Mouse (Mus musculus) neural tube, embryonic 11.5 days (tissue): ENCODE data around the gene Acat1. TPM values are rescaled to one million over a fixed set of nuclear protein-coding genes. Genes with fewer than 3 reads are reported as not detected.

Experiments
- ATAC-seq: fragments of 200-750 bp; cut with Nextera tagmentation; 2 replicates; pipeline ENCODE4 v1.8.0; 2017; ENCODE audit warnings: moderate number of reproducible peaks, mild to moderate bottlenecking, moderate TSS enrichment, moderate library complexity; ENCODE audit not compliant: insufficient read depth, low FRiP score, low TSS enrichment
- DNase-seq: peaks from one replicate; pipeline ENCODE4 v3.0.0-alpha.2; 2015; ENCODE audit warnings: low spot score
- H3K27ac ChIP-seq: fragments of 300-500 bp; sonication (generic); 2 replicates; pipeline ENCODE4 v1.5.1; 2014; ENCODE audit warnings: low read depth, mild to moderate bottlenecking, low read length
- H3K27me3 ChIP-seq: fragments of 300-500 bp; sonication (generic); 2 replicates; pipeline ENCODE4 v1.6.1; 2014; ENCODE audit warnings: mild to moderate bottlenecking, low read length, mixed read lengths; ENCODE audit not compliant: control insufficient read depth, insufficient read depth
- H3K36me3 ChIP-seq: fragments of 300-500 bp; sonication (generic); 2 replicates; pipeline ENCODE4 v1.6.1; 2014; ENCODE audit warnings: mild to moderate bottlenecking, low read length, moderate library complexity, mixed read lengths; ENCODE audit not compliant: control insufficient read depth, insufficient read depth
- H3K4me1 ChIP-seq: fragments of 300-500 bp; sonication (generic); 2 replicates; pipeline ENCODE4 v1.6.1; 2014; ENCODE audit warnings: low read length, mixed read lengths; ENCODE audit not compliant: control insufficient read depth, insufficient read depth
- H3K4me2 ChIP-seq: fragments of 300-500 bp; sonication (generic); 2 replicates; pipeline ENCODE4 v1.6.1; 2014; ENCODE audit warnings: low read depth, mild to moderate bottlenecking, moderate library complexity
- H3K4me3 ChIP-seq: fragments of 300-500 bp; sonication (generic); 2 replicates; pipeline ENCODE4 v1.5.1; 2014; ENCODE audit warnings: low read depth, low read length
- H3K9ac ChIP-seq: fragments of 300-500 bp; sonication (generic); 2 replicates; pipeline ENCODE4 v1.6.1; 2014; ENCODE audit warnings: mild to moderate bottlenecking, low read length
- H3K9me3 ChIP-seq: fragments of 300-500 bp; sonication (generic); 2 replicates; pipeline ENCODE4 v1.6.1; 2016; ENCODE audit warnings: low read length; ENCODE audit not compliant: control insufficient read depth
- WGBS: fragments of 180-500 bp; shearing (Covaris S2); extraction: QIAGEN DNeasy Blood & Tissue Kit; methylation state at CpG from one replicate; pipeline ENCODE4 v1.1.7; 2014; 5-methylcytosine and 5-hydroxymethylcytosine counted together
- polyA plus RNA-seq: library from polyadenylated mRNA; unstranded; fragments of >200 nt; fragmentation: Nextera tagmentation; extraction: Ambion mirVana; gene quantifications from 2 replicates; pipeline ENCODE4 v1.2.1, GENCODE M21; 2014

Acat1 gene
- polyA plus RNA-seq, result 60.0 and 68.1 TPM in 2 replicates

GRCm38 (mm10) chr9:53609968-53610781 lies at the start of gene Acat1:
Acat1 (minus strand) TSS chr9:53610382.
- no peaks in the 10 kb centered on the region for H3K9me3 ChIP-seq
- H3K4me1 ChIP-seq, result no peaks in the 10 kb centered on the region
- H3K4me2 ChIP-seq, result peak within 1 kb of the TSS; percentile 85
- H3K36me3 ChIP-seq, result no peaks in the 10 kb centered on the region
- H3K9ac ChIP-seq, result peak within 1 kb of the TSS; percentile 70
- H3K27ac ChIP-seq, result no peak within 1 kb of the TSS
- H3K4me3 ChIP-seq, result peak within 1 kb of the TSS; percentile 54
- no peaks in the 10 kb centered on the region for H3K27me3 ChIP-seq
- 6% methylated on average over 51 of the region's 52 CpGs for WGBS
- DNase-seq, result peak; percentile 91
- peak; percentile 99 for ATAC-seq

- H3K27me3 ChIP-seq, result no peaks in the 10 kb centered on the region
- ATAC-seq (no peak), DNase-seq (no peak)
- H3K9me3 ChIP-seq, result no peaks in the 10 kb centered on the region
- H3K9ac ChIP-seq, result no peak overlapping the region
- H3K4me2 ChIP-seq, result no peak overlapping the region
- H3K4me3 ChIP-seq, result no peak overlapping the region
- H3K27ac ChIP-seq, result no peak overlapping the region
- peaks cover 5% of the 10 kb centered on the region for H3K36me3 ChIP-seq
- H3K4me1 ChIP-seq, result no peaks in the 10 kb centered on the region
- WGBS, result 94% methylated on average over 6 of the region's 6 CpGs
Measured at GRCm38 (mm10) chr9:53634796-53635195, 24.6 kb upstream of the Acat1 start.

- ATAC-seq (no peak), DNase-seq (no peak)
- H3K4me1 ChIP-seq, result no peaks in the 10 kb centered on the region
- H3K9me3 ChIP-seq, result no peaks in the 10 kb centered on the region
- no peak overlapping the region for H3K4me2 ChIP-seq
- 0 out of 2 replicates have a peak, but pooled peaks cover 4% of the 10 kb centered on the region for H3K36me3 ChIP-seq
- H3K9ac ChIP-seq, result no peak overlapping the region
- no peak overlapping the region for H3K4me3 ChIP-seq
- H3K27ac ChIP-seq, result no peak overlapping the region
- no peaks in the 10 kb centered on the region for H3K27me3 ChIP-seq
- 89% methylated on average over 8 of the region's 8 CpGs for WGBS
Measured at GRCm38 (mm10) chr9:53615246-53615645, 5.1 kb upstream of the Acat1 start.

GRCm38 (mm10) chr9:53614286-53614685 lies 4.1 kb upstream of the Acat1 start:
- Histone ChIP-seq H3K9ac (no peak overlapping the region), H3K27ac (no peak overlapping the region)
- no peak for ATAC-seq

GRCm38 (mm10) chr9:53609306-53609967 lies 745 bp downstream of the Acat1 start:
- no peak overlapping the region for H3K27ac ChIP-seq
- peak overlapping the region; percentile 70 for H3K9ac ChIP-seq
- no peak for ATAC-seq
- no peaks in the 10 kb centered on the region for H3K27me3 ChIP-seq
- H3K4me1 ChIP-seq, result no peaks in the 10 kb centered on the region
- H3K4me2 ChIP-seq, result peak overlapping the region; percentile 85
- WGBS, result 83% methylated on average over 12 of the region's 12 CpGs
- no peaks in the 10 kb centered on the region for H3K36me3 ChIP-seq
- no peak for DNase-seq
- peak overlapping the region; percentile 54 for H3K4me3 ChIP-seq
- H3K9me3 ChIP-seq, result no peaks in the 10 kb centered on the region

More at GRCm38 (mm10) chr9:53614286-53614685, 4.1 kb upstream of the Acat1 start:
- Histone ChIP-seq H3K4me3 (no peak overlapping the region), H3K27me3 (no peaks in the 10 kb centered on the region), H3K4me2 (no peak overlapping the region), H3K36me3 (0 out of 2 replicates have a peak, but pooled peaks cover 2% of the 10 kb centered on the region), H3K4me1 (no peaks in the 10 kb centered on the region), H3K9me3 (no peaks in the 10 kb centered on the region)
- no peak for DNase-seq
- WGBS, result 88% methylated on average over 4 of the region's 4 CpGs

GRCm38 (mm10) chr9:53607816-53608215 lies 2.4 kb downstream of the Acat1 start:
- 88% methylated on average over 4 of the region's 4 CpGs for WGBS
- H3K27me3 ChIP-seq, result no peaks in the 10 kb centered on the region
- H3K4me2 ChIP-seq, result no peak overlapping the region
- H3K9me3 ChIP-seq, result no peaks in the 10 kb centered on the region
- no peaks in the 10 kb centered on the region for H3K36me3 ChIP-seq
- H3K4me1 ChIP-seq, result no peaks in the 10 kb centered on the region
- no peak overlapping the region for H3K27ac ChIP-seq
- no peak overlapping the region for H3K4me3 ChIP-seq
- H3K9ac ChIP-seq, result no peak overlapping the region
- ATAC-seq (no peak), DNase-seq (no peak)

GRCm38 (mm10) chr9:53607192-53607591 lies 3.0 kb downstream of the Acat1 start:
- H3K4me3 ChIP-seq, result no peak overlapping the region
- no peaks in the 10 kb centered on the region for H3K9me3 ChIP-seq
- no peak overlapping the region for H3K27ac ChIP-seq
- no peaks in the 10 kb centered on the region for H3K4me1 ChIP-seq
- no peaks in the 10 kb centered on the region for H3K27me3 ChIP-seq
- ATAC-seq (no peak), DNase-seq (no peak)
- no peak overlapping the region for H3K4me2 ChIP-seq
- 95% methylated on average over 3 of the region's 3 CpGs for WGBS
- H3K9ac ChIP-seq, result no peak overlapping the region
- H3K36me3 ChIP-seq, result no peaks in the 10 kb centered on the region

- no peak overlapping the region for H3K4me2 ChIP-seq
- no peaks in the 10 kb centered on the region for H3K27me3 ChIP-seq
- no peak overlapping the region for H3K4me3 ChIP-seq
- no peak overlapping the region for H3K9ac ChIP-seq
- no peak overlapping the region for H3K27ac ChIP-seq
- no peaks in the 10 kb centered on the region for H3K9me3 ChIP-seq
- WGBS, result 97% methylated on average over 5 of the region's 5 CpGs
- ATAC-seq, result no peak
- no peaks in the 10 kb centered on the region for H3K36me3 ChIP-seq
- DNase-seq, result no peak
- no peaks in the 10 kb centered on the region for H3K4me1 ChIP-seq
Measured at GRCm38 (mm10) chr9:53604954-53605353, 5.2 kb downstream of the Acat1 start.
